Mouse (Mus musculus) neural tube, embryonic 13.5 days (tissue): ENCODE measurements around the gene Serpinb9d. TPM values are rescaled to one million over a fixed set of nuclear protein-coding genes. Genes with fewer than 3 reads are reported as not detected.
"Not testable (repeated sequence)": the region's sequence is repeated elsewhere in the genome, so short reads cannot be mapped to it uniquely, and the experiment has no call there.

ENCODE experiments used
- ATAC-seq: fragments of 200-750 bp; cut with Nextera tagmentation; 2 replicates; pipeline ENCODE4 v1.8.0; 2017; ENCODE audit warnings: low read depth, mild to moderate bottlenecking, moderate TSS enrichment, moderate library complexity
- H3K27ac ChIP-seq: fragments of 300-500 bp; sonication (generic); replicated peaks from 2 replicates; pipeline ENCODE4 v1.5.1; 2015; ENCODE audit warnings: moderate library complexity, mild to moderate bottlenecking, inconsistent platforms
- H3K27me3 ChIP-seq: fragments of 300-500 bp; sonication (generic); 2 replicates; pipeline ENCODE4 v1.6.1; 2015; ENCODE audit warnings: mild to moderate bottlenecking, inconsistent platforms
- H3K36me3 ChIP-seq: fragments of 300-500 bp; sonication (generic); 2 replicates; pipeline ENCODE4 v1.6.1; 2015; ENCODE audit warnings: mild to moderate bottlenecking, inconsistent platforms
- H3K4me1 ChIP-seq: fragments of 300-500 bp; sonication (generic); replicated peaks from 2 replicates; pipeline ENCODE4 v1.6.1; 2015; ENCODE audit warnings: inconsistent platforms
- H3K4me2 ChIP-seq: fragments of 300-500 bp; sonication (generic); 2 replicates; pipeline ENCODE4 v1.6.1; 2015; ENCODE audit warnings: inconsistent platforms, mild to moderate bottlenecking, moderate library complexity
- H3K4me3 ChIP-seq: fragments of 300-500 bp; sonication (generic); 2 replicates; pipeline ENCODE4 v1.5.1; 2015; ENCODE audit warnings: mild to moderate bottlenecking, inconsistent platforms
- H3K9ac ChIP-seq: fragments of 300-500 bp; sonication (generic); 2 replicates; pipeline ENCODE4 v1.6.1; 2015; ENCODE audit warnings: moderate library complexity, mild to moderate bottlenecking, inconsistent platforms
- H3K9me3 ChIP-seq: fragments of 300-500 bp; sonication (generic); 2 replicates; pipeline ENCODE4 v1.6.1; 2016; ENCODE audit warnings: inconsistent platforms
- WGBS: fragments of 180-500 bp; shearing (Covaris S2); methylation state at CpG from one replicate; pipeline ENCODE4 v1.1.7; 2015; 5-methylcytosine and 5-hydroxymethylcytosine counted together
- polyA plus RNA-seq: library from polyadenylated mRNA; unstranded; fragments of >200 nt; fragmentation: Nextera tagmentation; extraction: Ambion mirVana; gene quantifications from 2 replicates; pipeline ENCODE4 v1.2.1, GENCODE M21; 2015

The Serpinb9d gene
- polyA plus RNA-seq = not detected in 2 replicates

DNA sequence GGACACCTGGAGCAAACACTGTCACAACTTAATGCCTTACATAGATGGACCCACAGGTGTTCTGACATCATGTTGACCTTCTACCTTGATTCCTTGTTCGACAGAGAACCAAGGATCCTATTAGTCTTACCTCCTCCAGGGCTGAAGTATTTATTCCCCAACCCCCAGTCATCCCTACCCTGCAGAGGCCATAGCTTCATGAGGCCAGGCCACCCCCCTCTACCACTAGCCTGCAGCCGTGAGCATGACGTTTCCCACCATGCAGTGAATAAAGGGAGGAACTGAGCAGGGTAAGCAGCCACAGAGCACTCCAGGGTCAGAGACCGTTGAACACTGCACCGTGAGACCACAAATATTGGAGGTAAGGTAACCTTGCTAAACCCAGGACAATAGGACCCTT is at the start of gene Serpinb9d:
Serpinb9d (plus strand) TSS at position 301 of the 400 bp plus-strand sequence.
- Histone ChIP-seq H3K36me3 (no peaks in the 10 kb centered on the region), H3K9me3 (no peaks in the 10 kb centered on the region; the same call in 1 of the 2 replicates), H3K4me1 (no peaks in the 10 kb centered on the region), H3K4me2 (no peak within 1 kb of the TSS), H3K27ac (no peak within 1 kb of the TSS), H3K9ac (no peak within 1 kb of the TSS), H3K27me3 (no peaks in the 10 kb centered on the region), H3K4me3 (no peak within 1 kb of the TSS)
- no peak for ATAC-seq
- 80% methylated on average over 5 of the region's 5 CpGs for WGBS

DNA sequence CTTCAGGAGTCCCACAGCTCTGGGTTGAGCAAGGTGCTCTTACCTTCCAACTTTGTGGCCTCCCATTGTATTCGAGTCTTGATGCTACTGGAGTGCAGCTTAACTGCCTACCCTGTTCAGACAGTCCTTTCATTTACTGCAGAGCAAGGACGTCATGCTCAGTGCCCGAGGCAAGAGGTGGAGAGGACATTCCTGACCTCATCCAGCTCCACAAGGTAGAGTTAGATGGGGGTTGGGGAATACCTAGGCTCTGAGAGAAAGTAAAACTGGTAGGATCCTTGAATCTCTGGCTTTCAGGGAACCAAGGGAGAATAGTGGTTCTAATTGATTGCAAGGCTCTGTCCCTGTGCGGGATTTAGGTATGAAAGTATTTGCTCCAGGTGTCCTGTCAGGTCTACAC is 33.1 kb upstream of the Serpinb9d start, which contains the start of gene Serpinb9c:
Serpinb9c (minus strand) TSS at position 101 of the 400 bp plus-strand sequence.
- no peaks in the 10 kb centered on the region for H3K9me3 ChIP-seq
- WGBS = 82% methylated on average over 4 of the region's 4 CpGs
- H3K36me3 ChIP-seq = no peaks in the 10 kb centered on the region
- no peak for ATAC-seq
- H3K27ac ChIP-seq = no peak within 1 kb of the TSS
- H3K9ac ChIP-seq = no peak within 1 kb of the TSS
- no peaks in the 10 kb centered on the region for H3K4me1 ChIP-seq
- H3K4me2 ChIP-seq = no peak within 1 kb of the TSS
- H3K27me3 ChIP-seq = no peaks in the 10 kb centered on the region
- H3K4me3 ChIP-seq = no peak within 1 kb of the TSS

DNA sequence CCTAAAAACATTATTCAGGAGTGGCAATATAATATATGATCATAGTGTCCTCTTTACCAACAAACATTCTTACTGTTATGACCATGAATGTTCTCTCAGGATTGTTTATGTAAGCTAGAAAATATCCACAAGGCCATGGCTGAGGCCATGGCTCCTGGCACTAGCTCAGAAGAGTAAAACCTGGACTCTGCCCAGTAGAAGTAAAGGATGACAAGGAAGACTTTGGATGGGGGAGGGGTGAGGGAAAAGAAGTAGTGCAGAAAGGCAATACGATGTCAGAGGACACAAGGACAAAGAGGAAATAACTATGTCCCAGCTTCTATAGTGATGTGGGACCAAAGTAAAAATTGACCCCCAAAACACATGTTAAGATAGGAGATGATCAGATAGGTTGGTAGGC is 2.3 kb upstream of the Serpinb9d start:
- not testable (repeated sequence) for H3K27me3 ChIP-seq, H3K4me2 ChIP-seq, H3K4me3 ChIP-seq, H3K4me1 ChIP-seq, H3K9me3 ChIP-seq, H3K9ac ChIP-seq, H3K27ac ChIP-seq, ATAC-seq, H3K36me3 ChIP-seq
- WGBS = 89% methylated on average over 1 of the region's 1 CpGs

DNA sequence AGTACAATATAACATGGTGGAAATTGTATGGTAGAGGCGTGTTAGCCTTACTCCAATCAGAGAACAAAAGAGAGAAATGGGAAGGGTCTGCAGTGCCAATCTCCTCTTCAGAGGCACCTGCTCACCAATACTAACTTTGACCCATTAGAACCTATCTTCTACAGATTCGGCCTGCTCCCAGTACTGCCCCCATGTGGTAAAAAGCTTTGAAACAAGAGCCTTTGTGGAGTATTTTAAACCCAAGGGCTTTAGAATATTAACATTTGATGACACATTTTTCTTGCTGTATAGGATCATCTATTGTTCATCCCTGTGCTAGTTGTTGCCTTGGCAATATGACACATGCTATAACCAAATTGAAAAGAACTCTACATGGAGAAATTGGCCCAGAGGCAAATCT is 7.0 kb downstream of the Serpinb9d start:
- Histone ChIP-seq H3K4me2 (no peak overlapping the region), H3K27ac (no peak overlapping the region), H3K9me3 (no peaks in the 10 kb centered on the region), H3K36me3 (no peaks in the 10 kb centered on the region), H3K9ac (no peak overlapping the region), H3K27me3 (no peaks in the 10 kb centered on the region), H3K4me3 (no peak overlapping the region), H3K4me1 (no peaks in the 10 kb centered on the region)
- ATAC-seq = no peak
- WGBS = 50% methylated on average over 2 of the region's 2 CpGs

DNA sequence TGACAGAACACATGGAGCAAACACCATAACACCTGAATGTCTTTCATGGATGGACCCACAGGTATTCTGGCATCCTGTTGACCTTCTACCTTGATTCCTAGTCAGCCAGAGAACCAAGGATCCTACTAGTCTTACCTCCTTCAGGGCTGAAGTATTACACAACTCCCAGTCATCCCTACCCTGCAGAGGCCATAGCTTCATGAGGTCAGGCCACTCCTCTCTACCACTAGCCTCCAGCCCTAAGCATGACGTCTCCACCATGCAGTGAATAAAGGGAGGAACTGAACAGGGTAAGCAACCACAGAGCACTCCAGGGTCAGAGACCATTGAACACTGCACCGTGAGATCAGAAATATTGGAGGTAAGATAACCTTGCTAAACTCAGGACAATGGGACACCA is 56.6 kb downstream of the Serpinb9d start, which contains the start of gene Serpinb9e:
Serpinb9e (plus strand) TSS at position 301 of the 400 bp plus-strand sequence.
- not testable (repeated sequence) for ATAC-seq, H3K4me2 ChIP-seq

More for the DNA sequence above, 56.6 kb downstream of the Serpinb9d start, which contains the start of gene Serpinb9e:
- H3K27ac ChIP-seq, H3K4me1 ChIP-seq, H3K9ac ChIP-seq, H3K4me3 ChIP-seq, H3K27me3 ChIP-seq, H3K36me3 ChIP-seq: not testable (repeated sequence)
- H3K9me3 ChIP-seq = peaks cover 20% of the 10 kb centered on the region
- WGBS = 95% methylated on average over 2 of the region's 2 CpGs

Other genes starting within 250 kb of the Serpinb9d start
- 0.40 and 1.1 TPM in 2 replicates for gene Serpinb6b, start 227.8 kb upstream of the Serpinb9d start, polyA plus RNA-seq
- gene Serpinb9, start 189.7 kb upstream of the Serpinb9d start, polyA plus RNA-seq = 1.3 and 1.9 TPM in 2 replicates
- gene Serpinb9b, start 165.5 kb upstream of the Serpinb9d start, polyA plus RNA-seq = 0.29 and 0.52 TPM in 2 replicates
- 3.3 and 8.1 TPM in 2 replicates for gene Serpinb1b, start 114.4 kb upstream of the Serpinb9d start, polyA plus RNA-seq
- not detected in 2 replicates for gene Serpinb9c, start 33.2 kb upstream of the Serpinb9d start, polyA plus RNA-seq
- not detected in 2 replicates for gene Serpinb9e, start 56.7 kb downstream of the Serpinb9d start, polyA plus RNA-seq
- not detected in 2 replicates for gene Serpinb9f, start 131.1 kb downstream of the Serpinb9d start, polyA plus RNA-seq
- not detected in 2 replicates for gene Gm11397, start 202.8 kb downstream of the Serpinb9d start, polyA plus RNA-seq